Mouse (Mus musculus) adrenal gland, postnatal 36 days (tissue): ENCODE results near the gene Tcf19. TPM values are rescaled to one million over a fixed set of nuclear protein-coding genes. Genes with fewer than 3 reads are reported as not detected.

Experiments used
- DNase-seq, 2 experiments: peaks; one replicate each; pipeline ENCODE4 v3.0.0; 2021; ENCODE audit warnings: mixed read lengths in 1 of 2
- long read RNA-seq, 2 experiments: library from polyadenylated mRNA; stranded (forward); transcript quantifications; one replicate each; pipeline ENCODE4 v2.0.0; 2021; ENCODE audit warnings: borderline sequencing depth in 2 of 2
- total RNA-seq, 2 experiments: library from RNA; stranded (reverse); gene quantifications; 2 replicates each; pipeline ENCODE4 v1.2.3; 2021

Gene Tcf19
- total RNA-seq: 10 to 100 TPM in 1 of 2 experiments, 1 to 10 TPM in 1; 8.3 to 10.0 TPM
- long read RNA-seq, experiment 1, transcript Tcf19-203 (4 exons, 1,665 nt): major isoform, 6 of 17 reads
- long read RNA-seq, experiment 1, partial matches to known transcripts: 2 of 17 reads
- long read RNA-seq, experiment 1, other reads (novel, unspliced or antisense): 9 of 17 reads
- long read RNA-seq, experiment 2, transcript Tcf19-203 (4 exons, 1,665 nt): major isoform, 5 of 13 reads
- long read RNA-seq, experiment 2, partial matches to known transcripts: 0 of 13 reads
- long read RNA-seq, experiment 2, other reads (novel, unspliced or antisense): 7 of 13 reads

DNA sequence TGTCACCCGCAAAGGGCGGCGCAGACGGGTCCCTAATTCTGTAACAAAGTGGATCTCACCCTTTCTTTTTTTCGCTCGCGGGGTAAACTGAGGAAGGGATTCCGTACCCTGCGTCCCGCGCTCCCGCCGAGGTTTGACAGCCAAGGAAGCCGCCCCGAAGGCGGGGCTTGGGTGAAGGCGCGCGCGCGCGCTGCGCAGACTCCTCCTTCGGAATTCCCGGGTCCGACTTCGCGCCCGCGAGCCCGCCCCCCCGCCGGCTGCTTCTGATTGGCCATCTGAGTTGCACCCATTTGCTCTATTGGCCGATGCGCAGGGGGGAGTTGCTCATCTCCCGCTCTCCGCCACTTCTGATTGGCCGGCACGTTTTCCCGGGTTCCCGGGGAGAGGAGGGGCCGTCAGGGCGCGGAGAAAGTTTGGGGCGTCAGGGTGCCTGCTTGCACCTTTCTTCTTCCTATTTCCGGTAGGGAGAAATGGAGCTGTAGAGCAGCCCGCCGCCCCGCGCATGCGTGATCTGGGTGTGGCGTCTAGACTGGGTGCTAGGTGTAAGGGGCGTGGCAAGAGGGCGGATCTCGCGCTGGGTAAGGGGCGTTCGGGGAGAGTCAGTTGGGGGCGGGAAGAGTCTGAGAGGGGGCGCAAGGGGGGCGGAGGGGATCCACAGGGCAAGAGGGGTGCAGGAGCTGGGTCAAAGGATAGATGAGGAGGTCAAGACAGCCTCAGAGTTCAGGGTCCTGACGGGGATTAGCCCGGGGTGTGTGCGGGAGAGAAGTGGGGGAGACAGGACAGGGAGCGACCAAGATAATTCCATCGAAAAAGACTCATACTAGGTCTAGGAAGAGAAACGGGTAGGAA, at the start of gene Tcf19, which contains the start of gene Cchcr1:
Gene Tcf19, minus strand, starts transcription at position 173 of the 849 bp plus-strand sequence.
Gene Cchcr1, plus strand, starts transcription at position 449 of the 849 bp plus-strand sequence.
- DNase-seq: peak; percentile 99

DNA sequence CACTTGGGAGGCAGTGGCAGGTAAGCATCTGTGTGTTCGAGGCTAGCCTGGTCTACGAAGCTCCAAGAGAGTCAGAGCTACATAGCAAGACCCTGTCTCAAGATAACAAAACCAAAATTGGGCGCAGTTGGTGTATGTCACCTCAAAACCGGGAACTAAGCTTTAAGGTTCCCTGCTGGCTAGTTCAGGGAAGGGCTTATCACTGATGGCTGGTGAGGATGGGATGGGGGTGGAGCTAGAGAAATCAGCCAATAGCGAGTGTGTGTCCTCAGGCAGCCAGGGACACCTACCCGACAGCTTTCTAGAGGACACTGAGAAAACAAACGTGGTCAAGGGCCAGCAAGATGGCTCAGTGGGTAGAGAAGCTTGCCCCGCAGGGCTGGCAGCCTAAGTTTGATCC, 41.6 kb upstream of the Tcf19 start:
- DNase-seq: no peak

DNA sequence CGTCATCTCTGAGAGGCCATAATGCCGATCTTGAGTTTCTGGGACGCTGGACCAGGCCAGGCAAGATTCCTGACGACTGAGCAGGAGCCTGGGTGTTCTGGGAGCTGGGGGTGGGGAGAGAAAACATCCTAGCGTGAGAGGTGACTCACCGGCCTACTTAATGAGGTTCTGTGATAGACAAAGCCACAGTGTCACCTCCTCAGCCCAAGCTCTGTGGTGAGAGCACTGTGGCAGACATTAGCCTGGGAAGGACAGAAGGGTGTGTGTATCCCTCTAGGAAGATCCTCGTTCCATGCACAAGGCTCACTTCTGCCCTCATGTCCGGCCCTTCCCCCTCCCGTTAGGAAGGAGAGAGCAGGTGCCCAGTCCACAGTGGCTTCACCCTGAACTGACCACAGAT, 40.7 kb upstream of the Tcf19 start:
- DNase-seq: peak; percentile 15 to 30

DNA sequence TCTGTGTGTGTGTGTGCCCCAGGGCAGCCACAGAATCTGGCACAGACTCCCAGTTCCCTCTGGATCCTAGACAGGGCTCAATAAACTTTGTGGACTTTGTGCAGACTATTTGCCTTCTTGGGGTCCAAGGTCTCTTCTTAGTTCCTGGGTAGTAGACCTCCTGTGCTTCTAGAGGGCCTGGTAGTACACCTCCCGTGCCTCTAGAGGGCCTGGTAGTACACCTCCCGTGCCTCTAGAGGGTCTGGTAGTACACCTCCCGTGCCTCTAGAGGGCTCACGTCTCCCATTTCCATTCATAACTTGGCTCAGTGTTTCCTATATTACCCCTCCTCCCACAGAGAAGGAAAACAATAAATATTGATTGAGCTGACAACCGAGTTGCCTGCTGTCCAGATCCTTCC, 40.2 kb upstream of the Tcf19 start:
- peak; percentile 43 to 71 for DNase-seq

DNA sequence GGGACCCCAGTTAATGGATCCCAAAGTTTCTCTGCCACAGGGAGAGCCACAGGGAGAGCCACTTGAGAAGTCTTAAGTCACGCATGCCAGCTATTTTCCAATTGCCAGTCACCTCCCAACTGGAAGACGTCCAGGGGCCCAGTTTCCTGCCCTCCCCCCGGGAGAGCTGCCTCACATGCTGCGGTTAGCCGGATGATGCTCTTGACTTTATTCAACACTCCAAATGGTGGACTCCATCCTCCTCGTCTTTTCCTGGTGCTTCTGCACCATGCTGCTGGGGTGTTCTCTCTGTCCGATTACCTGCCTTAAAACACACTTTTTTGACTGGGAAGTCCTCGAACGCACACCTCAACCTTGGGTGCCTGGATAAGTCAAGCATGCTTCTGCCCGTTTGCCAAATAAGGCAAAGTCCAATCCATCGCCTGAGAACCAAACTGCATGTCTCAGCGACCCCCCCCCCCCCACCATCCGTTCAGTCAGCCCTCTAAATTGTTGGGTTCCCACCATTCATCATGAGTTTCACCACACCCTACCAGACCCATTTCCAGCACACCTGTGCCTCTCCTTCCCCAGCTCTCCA, 39.7 kb upstream of the Tcf19 start:
- DNase-seq: no peak

DNA sequence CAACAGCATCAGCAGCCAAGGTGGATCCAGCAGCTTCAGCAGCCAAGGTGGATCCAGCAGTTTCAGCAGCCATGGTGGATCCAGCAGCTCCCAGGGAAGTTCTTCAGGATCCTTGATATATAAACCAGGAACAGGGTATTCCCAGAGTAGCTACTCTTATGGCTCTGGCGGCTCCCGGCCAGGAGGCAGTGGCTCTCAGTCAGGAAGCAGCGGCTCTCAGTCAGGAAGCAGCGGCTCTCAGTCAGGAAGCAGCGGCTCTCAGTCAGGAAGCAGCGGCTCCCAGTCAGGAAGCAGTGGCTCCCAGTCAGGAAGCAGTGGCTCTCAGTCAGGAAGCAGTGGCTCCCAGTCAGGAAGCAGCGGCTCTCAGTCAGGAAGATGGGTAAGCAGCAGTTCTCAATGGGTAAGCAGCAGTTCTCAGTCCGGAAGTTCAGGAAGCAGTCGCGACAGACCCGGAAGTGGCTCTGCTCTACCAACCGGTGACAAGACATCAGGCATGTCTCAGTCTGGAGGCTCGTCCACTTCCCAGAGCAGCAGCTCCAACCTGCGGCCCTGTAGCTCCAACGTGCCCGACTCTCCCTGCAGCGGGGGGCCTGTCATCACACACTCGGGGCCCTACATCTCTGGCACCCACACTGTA, 38.3 kb upstream of the Tcf19 start:
- DNase-seq: no peak

DNA sequence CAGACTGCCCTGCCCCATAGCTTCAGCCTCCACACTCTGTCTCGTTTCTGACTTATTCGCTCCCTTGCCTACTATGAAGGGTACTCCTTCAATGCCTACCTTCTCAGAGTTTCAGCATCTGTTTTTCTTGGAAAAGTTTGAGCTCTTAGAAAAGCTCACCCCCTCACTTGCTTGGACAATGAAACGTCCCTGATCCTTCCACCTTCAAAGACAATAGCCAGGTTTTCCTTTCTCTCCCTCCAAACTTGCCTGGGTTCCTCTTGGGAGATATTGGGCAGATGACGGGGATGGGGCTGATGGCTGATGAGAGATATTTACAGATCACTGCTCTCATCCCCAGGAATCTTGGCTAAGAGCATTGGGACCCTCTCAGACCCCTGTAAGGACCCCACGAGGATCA, 37.7 kb upstream of the Tcf19 start:
- no peak for DNase-seq

DNA sequence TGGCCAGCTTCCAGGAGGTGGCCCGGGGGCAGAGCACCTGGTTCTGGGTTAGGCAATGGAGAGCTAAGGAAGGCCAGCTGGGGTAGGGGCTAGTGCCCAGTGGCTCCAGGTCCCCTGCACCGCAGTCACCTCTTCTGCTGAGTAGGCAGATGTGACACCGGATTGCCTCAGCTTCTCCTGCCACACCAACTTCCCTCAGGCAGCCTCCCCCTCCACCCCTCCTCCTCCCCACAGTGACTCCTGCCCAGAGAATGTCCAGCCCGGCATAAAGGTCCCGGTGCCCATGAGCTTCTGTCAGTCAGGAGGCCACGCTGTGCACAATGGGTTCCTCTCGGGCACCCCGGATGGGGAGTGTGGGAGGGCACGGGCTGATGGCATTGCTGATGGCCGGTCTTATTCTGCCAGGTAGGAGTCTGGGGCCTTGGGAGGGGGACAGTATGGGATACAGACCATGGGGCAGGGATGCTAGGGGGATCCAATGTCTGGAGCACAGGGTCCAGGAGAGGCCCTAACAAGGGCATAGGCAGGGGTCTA, 35.3 kb upstream of the Tcf19 start, which contains the start of gene Cdsn:
Gene Cdsn, plus strand, starts transcription at position 248 of the 534 bp plus-strand sequence.
- DNase-seq: peak; percentile 54 to 61

DNA sequence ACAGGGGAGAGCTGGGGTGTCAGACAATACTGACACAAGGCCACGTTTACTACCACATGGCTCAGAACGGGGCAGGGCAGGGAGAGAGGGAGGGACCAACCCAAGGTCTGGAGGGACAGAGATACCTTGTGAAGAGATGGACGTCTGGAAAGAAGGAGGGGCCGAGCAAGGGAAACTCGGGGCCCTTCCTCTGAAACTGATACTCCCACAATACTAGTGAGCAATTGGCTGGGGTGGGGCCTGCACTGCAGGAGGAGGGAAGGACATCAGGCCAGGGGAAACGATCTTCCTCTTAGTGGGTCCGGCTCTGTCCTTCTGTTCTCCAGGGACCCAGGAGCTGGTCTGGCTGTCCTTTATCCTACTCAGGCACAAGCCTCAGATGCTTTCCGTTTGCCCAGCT, 34.2 kb upstream of the Tcf19 start:
- DNase-seq: peak; percentile 22 to 42

DNA sequence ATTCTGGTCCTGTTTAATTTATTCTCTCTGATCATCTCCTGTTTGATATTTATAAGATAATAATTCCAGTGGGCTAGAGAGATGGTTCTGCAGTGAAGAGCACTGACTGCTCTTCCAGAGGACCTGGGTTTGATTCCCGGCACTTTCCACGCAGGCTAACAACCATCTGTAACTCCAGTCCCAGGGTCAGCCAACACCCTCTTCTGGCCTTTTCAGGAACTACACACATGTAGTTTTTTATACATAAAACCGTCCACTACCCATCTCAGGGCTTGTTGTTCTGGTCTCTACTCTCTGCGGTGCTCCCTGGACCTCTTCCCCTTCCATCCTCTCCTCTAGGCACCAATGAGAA, 33.5 kb upstream of the Tcf19 start:
- no peak for DNase-seq

DNA sequence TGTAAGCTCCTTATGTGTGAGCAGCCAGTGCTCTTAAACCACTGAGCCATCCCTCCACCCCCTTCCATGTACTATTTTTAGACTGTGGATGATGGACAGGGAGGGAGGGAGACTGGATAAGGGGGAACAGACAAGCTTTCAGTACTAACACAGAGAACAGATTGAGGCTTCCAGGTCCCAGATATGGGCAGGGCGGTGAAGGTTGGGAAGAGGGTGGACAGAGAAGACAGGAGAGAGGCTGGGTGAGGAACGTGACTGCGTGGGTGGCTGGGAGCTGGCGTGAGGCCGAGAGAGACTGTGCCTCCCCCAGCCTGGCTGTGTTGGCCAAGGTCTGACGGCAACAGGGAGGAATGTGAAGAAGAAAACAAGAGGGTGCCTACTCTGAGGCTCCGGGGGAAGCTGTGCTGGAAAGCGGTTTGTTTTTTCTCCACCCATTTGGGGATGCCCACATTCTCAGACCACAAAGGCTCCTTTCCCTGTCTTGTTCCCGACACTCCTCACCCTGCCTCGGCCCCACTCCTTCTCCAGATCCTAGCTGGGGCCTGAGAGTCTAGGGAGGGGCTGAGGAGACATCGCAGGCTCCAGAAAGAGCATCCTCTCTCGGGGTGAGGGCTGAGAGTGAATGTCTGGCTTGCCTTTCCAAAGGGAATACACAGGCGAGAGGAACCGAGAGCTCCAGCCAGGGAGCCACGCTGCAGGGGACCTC, 33.0 kb upstream of the Tcf19 start:
- DNase-seq: peak; percentile 86 to 88

DNA sequence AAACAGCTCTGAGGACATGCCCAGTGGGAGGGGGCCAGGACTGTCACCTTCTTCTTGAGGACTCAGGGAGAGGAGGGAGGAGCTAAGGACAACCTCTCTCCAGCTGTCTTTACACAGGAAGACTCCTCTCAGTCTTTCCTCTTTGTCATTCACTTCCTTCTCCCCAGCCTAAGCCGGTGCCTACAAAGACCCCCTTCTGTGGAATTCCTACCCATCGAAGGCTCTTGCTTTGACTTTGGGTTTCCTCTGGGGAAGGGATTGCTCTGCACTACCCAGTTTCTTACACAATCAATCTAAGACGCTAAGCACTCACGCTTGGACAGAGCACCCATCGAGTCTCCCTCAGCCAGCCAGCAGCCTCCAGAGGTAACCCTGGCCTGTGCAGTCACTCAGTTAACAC, 32.0 kb upstream of the Tcf19 start:
- no peak for DNase-seq

DNA sequence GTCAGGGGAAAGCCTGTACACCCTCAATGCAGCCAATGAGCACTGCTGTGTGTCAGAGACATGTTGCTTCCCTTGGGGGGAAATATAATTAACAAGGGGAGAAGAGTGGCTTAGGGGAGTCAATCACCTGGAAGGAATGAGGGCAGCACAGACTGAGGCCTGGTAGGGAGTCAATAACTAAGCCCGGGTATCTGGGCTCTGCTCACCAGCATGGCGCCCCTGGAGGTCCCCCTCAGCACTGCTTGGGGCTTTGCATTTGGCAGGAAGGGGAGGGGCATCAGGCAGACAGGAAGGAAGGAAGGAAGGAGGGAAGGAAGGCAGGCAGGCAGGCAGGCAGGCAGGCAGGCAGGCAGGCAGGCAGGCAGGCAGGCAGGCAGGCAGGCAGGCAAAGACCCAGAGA, 30.8 kb upstream of the Tcf19 start:
- no peak for DNase-seq

DNA sequence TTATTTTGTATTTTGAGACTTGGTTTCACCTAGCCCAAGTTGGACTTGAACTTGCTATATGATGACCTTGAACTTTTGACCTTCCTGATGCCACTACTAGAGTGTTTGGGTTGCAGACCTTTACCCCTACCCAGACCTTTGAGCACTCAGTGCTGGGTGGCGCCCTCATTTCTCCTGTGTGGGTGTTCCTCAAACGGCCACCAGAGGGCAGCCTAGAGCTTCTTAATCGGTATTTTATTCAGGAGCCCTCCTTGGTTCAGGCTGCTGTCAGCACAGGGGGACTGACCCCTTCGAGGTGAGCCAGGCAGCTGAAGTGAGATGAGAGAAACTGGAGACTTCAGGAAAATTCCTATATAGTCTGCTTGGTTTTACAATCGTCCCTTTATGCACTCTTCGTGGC, 28.1 kb upstream of the Tcf19 start:
- DNase-seq: peak; percentile 37 to 53

DNA sequence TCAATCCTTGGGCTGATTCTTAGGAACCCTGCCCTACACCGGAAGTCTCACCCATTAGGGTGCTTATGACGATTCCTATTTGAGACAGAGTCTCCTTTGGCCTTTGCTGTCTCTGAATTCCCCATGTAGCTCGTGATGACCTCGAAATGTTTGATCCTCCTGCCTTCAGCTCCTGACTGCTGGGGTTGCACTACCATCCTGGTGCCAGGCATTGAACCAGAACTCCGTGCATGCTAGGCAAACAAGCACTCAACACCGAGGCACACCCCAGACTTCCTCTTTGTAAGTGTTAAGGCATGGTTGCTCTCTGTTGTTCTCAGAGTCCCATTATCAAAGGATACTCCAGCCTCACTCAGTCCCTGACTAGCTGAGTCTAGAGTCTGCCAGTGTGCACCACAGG, 27.4 kb upstream of the Tcf19 start:
- DNase-seq: no peak

DNA sequence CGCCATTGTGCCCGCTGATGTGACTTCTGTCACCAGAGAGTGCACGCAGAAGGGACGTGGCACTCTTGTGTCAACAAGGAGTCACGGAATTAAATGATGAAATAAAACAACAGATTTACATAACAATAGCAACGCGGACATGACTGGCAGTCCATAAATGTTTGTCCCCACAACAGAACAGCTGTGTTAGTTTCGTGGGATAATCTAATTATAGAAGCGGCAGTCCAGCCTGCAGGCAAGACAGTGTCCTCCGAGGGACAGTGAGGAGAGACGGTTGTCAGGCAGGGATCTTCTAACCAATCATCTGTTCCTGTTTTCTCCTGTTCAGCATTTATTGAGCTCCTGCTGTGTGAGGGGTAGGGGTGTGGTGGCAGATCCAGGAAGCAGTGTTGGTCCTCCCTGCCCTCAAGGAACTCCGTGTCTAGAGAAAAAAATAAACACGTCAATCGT, 26.8 kb upstream of the Tcf19 start:
- DNase-seq: no peak

DNA sequence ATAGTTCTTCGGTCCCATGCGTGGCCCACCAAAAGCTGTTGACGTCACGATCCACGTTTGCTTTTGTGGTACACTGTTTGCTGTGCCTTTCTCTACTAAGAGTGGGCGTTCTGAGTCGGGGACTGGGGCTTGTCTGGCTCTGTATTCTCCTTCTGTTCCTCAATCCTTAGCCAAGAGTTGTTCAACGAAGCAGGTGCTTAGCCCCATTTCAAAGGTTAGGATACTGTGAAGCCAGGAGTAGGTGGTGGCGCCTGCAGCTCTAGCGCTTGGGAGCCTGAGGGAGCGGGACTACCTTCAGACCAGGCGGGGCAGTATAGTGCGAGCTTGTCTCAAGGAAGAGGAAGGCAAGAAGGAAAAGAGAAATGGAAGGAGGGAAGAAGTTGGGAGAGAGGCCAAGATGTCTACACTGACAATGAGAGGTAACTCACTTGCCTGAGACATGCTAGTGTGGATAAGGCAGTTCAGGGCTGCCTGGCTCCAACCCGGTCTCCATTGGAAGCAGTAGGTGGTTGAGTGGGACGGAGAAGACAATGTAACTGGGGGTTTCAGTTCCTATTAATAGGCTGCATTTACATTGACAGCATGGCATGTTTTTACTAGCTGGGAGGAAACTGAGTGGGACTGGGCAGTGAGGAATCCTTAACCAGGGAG, 26.3 kb upstream of the Tcf19 start:
- DNase-seq: no peak

DNA sequence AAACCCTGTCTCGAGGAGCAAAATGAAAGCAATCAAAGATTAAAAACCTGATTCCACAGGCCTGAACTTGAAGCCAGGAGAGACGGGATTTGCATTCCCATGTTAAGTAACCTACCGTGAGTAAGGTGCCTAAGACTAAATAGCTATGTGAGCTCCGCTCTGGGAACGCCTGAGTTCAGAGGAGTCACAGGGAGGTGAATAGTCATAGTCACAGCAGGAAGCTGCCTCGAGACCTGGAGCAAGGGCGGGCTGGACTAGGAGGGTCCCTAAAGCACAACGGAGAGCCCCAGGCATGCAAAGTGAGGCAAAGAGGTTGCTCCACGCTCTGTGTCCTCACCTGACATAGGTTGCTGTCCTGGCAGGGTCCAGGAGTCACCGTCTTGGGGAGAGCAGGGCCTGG, 22.9 kb upstream of the Tcf19 start:
- no peak for DNase-seq

DNA sequence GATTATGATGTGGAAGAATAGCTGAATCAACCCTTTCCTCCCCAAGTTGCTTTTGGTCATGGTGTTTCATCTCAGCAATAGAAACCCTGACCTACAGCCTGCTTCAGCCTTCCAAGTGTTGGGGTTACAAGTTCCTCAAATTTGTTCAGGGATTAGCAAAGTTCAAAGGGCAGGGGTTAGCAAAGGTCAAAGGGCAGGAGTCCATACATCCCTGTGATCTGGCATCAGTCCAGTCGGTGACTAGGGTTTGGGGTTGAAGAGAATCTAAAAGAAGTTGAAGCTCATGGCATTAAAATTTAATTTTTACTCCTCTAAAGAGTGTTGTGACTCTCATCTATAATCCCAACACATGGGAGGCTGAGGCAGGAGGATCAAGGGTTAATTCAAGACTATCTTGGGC, 21.9 kb upstream of the Tcf19 start:
- DNase-seq: no peak

DNA sequence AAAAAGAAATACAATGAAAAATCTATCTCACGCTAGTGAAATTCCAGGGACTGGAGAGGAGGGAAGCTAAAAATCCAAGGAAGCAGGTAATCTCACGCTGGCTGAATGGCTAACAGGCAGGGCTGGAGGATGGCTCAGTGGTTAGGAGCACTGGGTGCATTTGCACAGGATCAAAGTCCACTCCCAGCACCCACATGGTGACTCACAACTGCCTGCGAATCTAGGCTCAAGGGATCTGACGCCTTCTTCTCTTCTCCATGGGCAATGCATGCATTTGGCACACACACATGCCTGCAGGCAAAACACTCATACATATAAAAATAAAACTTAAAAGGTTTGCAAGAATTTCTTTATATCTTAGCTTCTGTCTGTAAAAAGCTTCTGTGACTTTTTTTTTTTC, 20.8 kb upstream of the Tcf19 start:
- DNase-seq: no peak

DNA sequence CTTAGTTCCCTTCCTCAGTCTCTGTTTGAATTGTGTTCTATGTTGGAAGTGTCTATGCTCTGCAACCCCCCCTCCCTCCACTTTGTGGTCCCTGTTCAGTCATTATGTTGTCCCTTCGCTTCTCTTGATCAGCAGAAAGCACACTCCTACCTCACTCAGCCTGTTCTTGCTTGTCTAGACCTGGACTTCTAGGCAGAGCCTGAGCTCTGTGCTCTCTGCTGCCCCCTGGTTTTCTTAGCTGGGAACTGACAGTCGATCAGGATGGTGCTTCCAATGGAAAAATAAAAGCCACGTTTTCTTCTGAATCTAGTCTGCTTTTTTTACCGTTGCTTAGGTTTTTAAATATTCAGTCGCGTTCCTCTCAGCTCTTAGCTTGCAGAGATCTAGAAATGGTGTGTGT, 17.7 kb upstream of the Tcf19 start:
- DNase-seq: peak; percentile 72 to 86
